Mouse (Mus musculus): ENCODE measurements around the gene Gys2. TPM values are rescaled to one million over a fixed set of nuclear protein-coding genes. Genes with fewer than 3 reads are reported as not detected.

Gys2 gene
- polyA plus RNA-seq, 1 experiment from 2014 or later: not detected

DNA sequence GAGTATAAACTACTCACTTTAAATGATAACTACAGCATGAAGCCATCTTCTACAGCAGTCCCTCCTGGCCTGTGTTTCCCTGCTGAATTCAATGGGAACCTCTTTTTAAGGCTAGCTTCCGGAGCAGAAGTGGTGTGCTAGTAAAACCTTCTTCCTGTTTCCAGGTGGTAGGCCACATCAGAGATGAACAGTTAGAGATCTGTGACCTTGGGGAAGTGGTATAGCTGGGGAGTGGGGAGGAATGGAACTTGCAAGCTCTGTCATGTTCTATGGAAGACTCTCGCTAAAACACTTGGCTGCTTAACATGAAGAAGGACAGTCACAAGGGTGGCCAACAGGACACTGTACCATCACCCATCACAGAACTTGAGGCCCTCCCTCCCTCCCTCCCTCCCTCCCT is 19.6 kb downstream of the Gys2 start:
- no peaks in the 10 kb centered on the region for H3K9me3 ChIP-seq
- ATAC-seq (ENCODE audit: insufficient number of reproducible peaks, insufficient read depth, low FRiP score, low TSS enrichment): no peak
- H3K27ac ChIP-seq: no peak overlapping the region
- WGBS: 81% methylated on average over 2 of the region's 2 CpGs
- no peak overlapping the region for H3K4me2 ChIP-seq (replicated peaks)
- H3K4me3 ChIP-seq: no peak overlapping the region
- no peaks in the 10 kb centered on the region for H3K27me3 ChIP-seq
- no peaks in the 10 kb centered on the region for H3K36me3 ChIP-seq
- H3K9ac ChIP-seq: no peak overlapping the region
- H3K4me1 ChIP-seq: no peaks in the 10 kb centered on the region

DNA sequence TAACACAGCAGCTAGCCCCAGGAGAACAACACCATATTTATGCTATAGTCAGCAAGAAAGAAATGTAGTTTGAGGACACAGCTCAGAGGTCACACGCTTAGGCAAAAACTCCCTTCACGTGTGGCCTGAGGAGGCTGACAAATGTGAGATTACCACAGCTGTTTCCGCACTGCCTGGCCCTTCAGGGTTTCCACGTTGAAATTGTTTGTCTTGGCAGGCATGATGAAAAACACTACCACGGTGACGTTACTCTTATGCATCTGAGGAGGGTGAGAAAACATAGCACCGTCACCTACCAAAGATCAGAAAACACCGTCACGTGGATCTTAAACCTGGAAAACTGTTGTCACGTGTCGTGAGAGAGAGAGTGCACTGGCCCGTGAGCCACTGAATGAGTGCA is 21.5 kb downstream of the Gys2 start:
- no peaks in the 10 kb centered on the region for H3K4me1 ChIP-seq
- no peak overlapping the region for H3K27ac ChIP-seq
- H3K36me3 ChIP-seq: no peaks in the 10 kb centered on the region
- no peak overlapping the region for H3K4me3 ChIP-seq
- no peaks in the 10 kb centered on the region for H3K9me3 ChIP-seq
- no peaks in the 10 kb centered on the region for H3K27me3 ChIP-seq
- H3K9ac ChIP-seq: no peak overlapping the region
- no peak overlapping the region for H3K4me2 ChIP-seq (replicated peaks)
- WGBS: 67% methylated on average over 12 of the region's 12 CpGs
- no peak for ATAC-seq (ENCODE audit: insufficient number of reproducible peaks, insufficient read depth, low FRiP score, low TSS enrichment)

DNA sequence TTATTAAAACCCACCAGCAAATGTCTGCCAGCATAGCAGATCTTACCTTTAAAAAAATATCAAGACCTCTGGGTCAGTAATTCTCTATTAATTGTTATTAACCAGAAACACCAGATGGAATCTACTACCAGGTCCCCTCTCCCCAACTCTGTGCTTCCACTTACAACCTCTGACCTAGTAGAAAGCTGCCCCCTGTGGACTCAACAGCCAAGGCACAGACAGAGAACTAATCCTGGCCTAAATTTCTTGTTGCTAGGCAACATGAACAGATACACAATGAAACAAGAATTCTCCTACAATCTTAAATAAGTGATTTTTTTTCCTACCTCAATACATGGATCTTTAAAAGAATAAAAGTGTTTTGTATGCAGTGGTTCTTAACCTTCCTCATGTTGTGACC is 43.8 kb downstream of the Gys2 start:
- H3K36me3 ChIP-seq: no peaks in the 10 kb centered on the region
- no peaks in the 10 kb centered on the region for H3K9me3 ChIP-seq
- H3K27me3 ChIP-seq: no peaks in the 10 kb centered on the region
- no peak overlapping the region for H3K4me3 ChIP-seq
- H3K4me1 ChIP-seq: no peaks in the 10 kb centered on the region
- ATAC-seq (ENCODE audit: insufficient number of reproducible peaks, insufficient read depth, low FRiP score, low TSS enrichment): no peak
- no peak overlapping the region for H3K4me2 ChIP-seq (replicated peaks)
- no peak overlapping the region for H3K9ac ChIP-seq
- H3K27ac ChIP-seq: no peak overlapping the region

DNA sequence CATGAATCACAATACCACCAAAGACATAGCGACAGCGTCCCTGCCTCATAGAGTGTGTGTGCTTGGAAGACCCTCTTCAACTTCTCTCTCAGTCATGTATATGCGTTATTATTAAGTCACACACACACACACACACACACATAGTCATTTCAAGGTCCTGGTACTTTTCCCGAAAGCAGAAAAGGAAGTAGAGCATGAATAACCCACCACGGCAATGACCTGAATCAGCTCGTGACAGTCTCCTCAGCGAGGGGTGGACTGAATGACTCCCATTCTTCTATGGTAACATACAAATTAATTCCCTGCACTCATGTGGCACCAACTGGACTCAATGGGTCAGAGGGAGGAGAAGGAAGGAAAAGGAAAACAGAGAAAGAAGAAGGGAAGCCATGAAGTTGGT is 47.9 kb downstream of the Gys2 start:
- no peak for ATAC-seq (ENCODE audit: insufficient number of reproducible peaks, insufficient read depth, low FRiP score, low TSS enrichment)
- H3K27me3 ChIP-seq: no peaks in the 10 kb centered on the region
- no peak overlapping the region for H3K27ac ChIP-seq
- H3K36me3 ChIP-seq: no peaks in the 10 kb centered on the region
- no peak overlapping the region for H3K4me3 ChIP-seq
- no peak overlapping the region for H3K4me2 ChIP-seq (replicated peaks)
- 78% methylated on average over 7 of the region's 7 CpGs for WGBS
- H3K9ac ChIP-seq: no peak overlapping the region
- H3K4me1 ChIP-seq: no peaks in the 10 kb centered on the region
- no peaks in the 10 kb centered on the region for H3K9me3 ChIP-seq

DNA sequence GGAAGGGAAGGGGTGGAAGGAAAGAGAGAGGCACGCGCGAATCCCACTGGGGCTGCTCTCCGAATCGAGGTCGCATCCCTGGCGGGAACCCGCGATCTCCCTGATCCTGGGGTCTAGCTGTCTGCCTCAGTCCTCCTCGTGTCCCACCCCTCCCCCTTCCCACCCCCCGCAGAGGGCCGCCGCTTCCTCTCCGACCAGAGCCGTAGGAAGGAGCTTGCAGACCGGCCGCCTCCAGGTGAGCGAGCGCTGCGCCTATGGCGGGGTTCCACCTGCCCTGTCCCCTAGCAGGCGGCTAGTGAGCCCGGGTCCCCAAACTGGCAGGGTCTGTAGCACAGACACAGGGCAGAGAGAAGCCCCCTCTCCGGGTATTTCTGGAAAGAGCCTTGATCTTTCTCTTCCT is 58.3 kb downstream of the Gys2 start:
- ATAC-seq (ENCODE audit: insufficient number of reproducible peaks, insufficient read depth, low FRiP score, low TSS enrichment): no peak
- WGBS: 0% methylated on average over 24 of the region's 24 CpGs
- H3K9ac ChIP-seq: no peak overlapping the region

DNA sequence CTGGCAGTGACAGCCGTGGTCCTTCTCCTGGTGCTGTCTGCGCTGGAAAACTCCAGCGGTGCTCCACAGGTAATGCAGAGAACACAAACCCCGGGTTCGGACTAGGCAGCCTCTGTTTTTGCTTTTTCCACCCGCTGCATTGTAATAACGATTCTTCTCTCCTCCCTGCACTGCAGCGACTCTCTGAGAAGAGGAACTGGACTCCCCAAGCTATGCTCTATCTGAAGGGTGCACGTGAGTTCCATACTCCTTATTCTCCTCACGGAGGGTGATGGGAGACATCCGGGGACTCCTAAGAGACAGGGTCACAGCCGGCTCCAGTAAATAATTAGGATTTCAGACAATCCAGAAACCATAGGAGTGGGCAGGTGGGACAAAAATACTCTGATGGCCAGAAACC is 59.1 kb downstream of the Gys2 start:
- WGBS: 10% methylated on average over 12 of the region's 12 CpGs
- H3K9me3 ChIP-seq: no peaks in the 10 kb centered on the region
- no peak overlapping the region for H3K4me3 ChIP-seq

More for the DNA sequence above, 58.3 kb downstream of the Gys2 start:
- H3K9me3 ChIP-seq: no peaks in the 10 kb centered on the region
- H3K4me3 ChIP-seq: peak overlapping the region; percentile 38
- H3K36me3 ChIP-seq: no peaks in the 10 kb centered on the region
- H3K27me3 ChIP-seq: peaks cover 26% of the 10 kb centered on the region
- H3K4me1 ChIP-seq: peaks cover 6% of the 10 kb centered on the region; the same call in 1 of the 2 replicates
- no peak overlapping the region for H3K27ac ChIP-seq
- peak overlapping the region; percentile 75 for H3K4me2 ChIP-seq (replicated peaks)

DNA sequence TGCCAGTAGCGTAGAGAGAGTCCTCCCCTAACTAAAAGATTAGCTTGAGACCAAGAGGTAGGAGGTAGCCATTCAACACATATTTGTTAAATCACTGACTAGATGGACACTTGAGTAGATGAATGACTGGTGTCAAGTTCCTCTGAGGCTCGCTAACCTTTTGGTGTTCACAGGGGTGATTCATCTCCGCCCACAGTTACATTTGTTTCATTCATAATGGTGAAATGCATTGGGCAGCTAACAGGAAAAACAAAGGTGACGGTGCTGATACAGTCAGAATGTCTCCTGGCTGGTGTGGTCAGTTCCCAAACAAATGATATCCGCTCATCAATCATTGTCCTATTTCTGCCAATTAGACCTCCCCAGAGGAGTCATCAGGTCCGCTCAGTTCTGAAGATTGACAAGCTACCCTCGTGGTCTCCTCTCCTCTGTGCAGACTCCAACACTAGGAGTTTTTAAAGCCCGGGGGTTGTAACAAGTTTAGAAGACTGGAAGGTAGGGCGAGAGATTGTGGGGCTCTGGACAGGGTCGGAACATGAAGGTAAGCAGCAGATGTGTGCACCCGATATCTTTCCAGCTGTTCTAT is 59.9 kb downstream of the Gys2 start, which contains the start of gene Spx:
TSS of gene Spx (plus strand) at position 536 of the 586 bp plus-strand sequence.
- H3K4me3 ChIP-seq: peak within 1 kb of the TSS; percentile 38
- ATAC-seq (ENCODE audit: insufficient number of reproducible peaks, insufficient read depth, low FRiP score, low TSS enrichment): no peak
- H3K4me1 ChIP-seq: peaks cover 6% of the 10 kb centered on the region; the same call in 1 of the 2 replicates
- no peaks in the 10 kb centered on the region for H3K9me3 ChIP-seq
- 67% methylated on average over 11 of the region's 11 CpGs for WGBS
- no peak within 1 kb of the TSS for H3K27ac ChIP-seq
- H3K4me2 ChIP-seq (replicated peaks): peak within 1 kb of the TSS; percentile 75
- H3K9ac ChIP-seq: no peak within 1 kb of the TSS
- H3K36me3 ChIP-seq: no peaks in the 10 kb centered on the region
- H3K27me3 ChIP-seq: peaks cover 26% of the 10 kb centered on the region

More for the DNA sequence above, 59.1 kb downstream of the Gys2 start:
- peak overlapping the region; percentile 75; the same call in 1 of the 2 replicates for H3K4me2 ChIP-seq (replicated peaks)
- no peak overlapping the region for H3K27ac ChIP-seq
- ATAC-seq (ENCODE audit: insufficient number of reproducible peaks, insufficient read depth, low FRiP score, low TSS enrichment): no peak
- peaks cover 6% of the 10 kb centered on the region; the same call in 1 of the 2 replicates for H3K4me1 ChIP-seq
- H3K36me3 ChIP-seq: no peaks in the 10 kb centered on the region
- H3K9ac ChIP-seq: no peak overlapping the region
- H3K27me3 ChIP-seq: peaks cover 26% of the 10 kb centered on the region

DNA sequence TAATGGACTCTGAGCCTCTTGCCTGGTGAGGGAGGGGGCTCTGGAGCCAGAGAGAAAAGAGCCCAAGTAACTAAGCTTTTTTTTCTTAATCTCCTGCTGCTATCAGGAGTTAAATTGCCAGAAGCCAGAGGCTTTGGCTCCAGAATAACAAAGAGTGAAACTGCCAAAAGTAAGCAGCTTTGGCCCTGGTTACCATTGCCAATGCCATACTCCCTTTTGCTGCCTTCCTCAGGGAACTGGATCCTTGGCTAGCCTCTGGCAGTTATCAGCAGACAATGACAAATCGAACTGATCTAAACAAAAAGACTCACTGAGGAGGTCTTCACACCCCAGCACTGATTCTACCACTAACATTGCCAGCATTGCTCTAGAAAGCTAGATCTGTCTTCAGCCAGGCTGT is 61.8 kb downstream of the Gys2 start:
- H3K4me1 ChIP-seq: peaks cover 6% of the 10 kb centered on the region; the same call in 1 of the 2 replicates
- H3K9ac ChIP-seq: no peak overlapping the region
- peaks cover 26% of the 10 kb centered on the region for H3K27me3 ChIP-seq
- H3K36me3 ChIP-seq: no peaks in the 10 kb centered on the region
- WGBS: 24% methylated on average over 1 of the region's 1 CpGs
- no peak for ATAC-seq (ENCODE audit: insufficient number of reproducible peaks, insufficient read depth, low FRiP score, low TSS enrichment)
- H3K4me2 ChIP-seq (replicated peaks): no peak overlapping the region
- no peaks in the 10 kb centered on the region for H3K9me3 ChIP-seq
- H3K27ac ChIP-seq: no peak overlapping the region
- no peak overlapping the region for H3K4me3 ChIP-seq

DNA sequence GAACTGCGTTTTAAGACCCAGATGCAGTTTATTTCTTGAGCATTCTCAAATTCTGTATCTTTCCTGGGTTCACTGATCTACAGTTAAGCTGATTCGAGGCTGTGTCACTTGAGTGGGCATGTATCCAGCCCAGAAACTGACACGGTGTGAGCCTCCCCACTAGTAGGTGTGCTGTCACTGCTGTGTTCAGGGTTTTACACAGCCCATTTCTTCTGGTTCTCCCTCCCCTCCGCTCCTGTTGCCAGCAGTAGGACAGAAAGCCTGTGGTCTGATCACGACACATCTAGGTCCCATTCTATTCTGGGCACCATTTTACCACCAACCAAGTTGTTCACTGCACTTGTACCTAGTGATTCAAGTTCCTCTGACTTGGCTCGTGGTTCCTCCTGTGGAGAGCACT is 77.2 kb downstream of the Gys2 start:
- no peak overlapping the region for H3K4me3 ChIP-seq
- no peaks in the 10 kb centered on the region for H3K4me1 ChIP-seq
- ATAC-seq (ENCODE audit: insufficient number of reproducible peaks, insufficient read depth, low FRiP score, low TSS enrichment): no peak
- H3K4me2 ChIP-seq (replicated peaks): no peak overlapping the region
- H3K27ac ChIP-seq: no peak overlapping the region
- H3K27me3 ChIP-seq: no peaks in the 10 kb centered on the region
- no peaks in the 10 kb centered on the region for H3K9me3 ChIP-seq
- H3K36me3 ChIP-seq: peaks cover 39% of the 10 kb centered on the region
- WGBS: 91% methylated on average over 6 of the region's 6 CpGs
- H3K9ac ChIP-seq: no peak overlapping the region

DNA sequence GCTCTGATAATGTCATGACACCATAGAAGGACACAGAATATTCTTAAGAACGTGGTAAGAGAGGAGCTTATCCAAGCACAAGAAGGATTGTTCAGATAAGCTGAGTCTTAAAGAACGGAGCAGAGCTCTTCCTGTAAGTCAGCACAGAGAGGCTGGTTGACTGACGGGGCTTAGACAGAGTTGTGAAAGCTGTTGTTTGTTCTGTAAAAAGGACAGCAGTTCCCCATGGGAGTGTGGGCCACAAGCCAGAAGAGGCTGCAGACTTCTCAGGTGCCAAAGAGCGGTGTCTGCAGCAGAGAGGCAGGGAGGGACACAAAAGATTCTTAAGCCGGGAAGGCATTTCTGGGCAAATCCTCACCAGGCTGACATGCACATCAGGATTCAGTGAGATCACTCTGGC is 78.2 kb downstream of the Gys2 start:
- H3K4me1 ChIP-seq: no peaks in the 10 kb centered on the region
- H3K27ac ChIP-seq: no peak overlapping the region
- whole genome bisulfite sequencing: 90% methylated on average over 5 of the region's 5 CpGs
- no peaks in the 10 kb centered on the region for H3K27me3 ChIP-seq
- H3K9me3 ChIP-seq: no peaks in the 10 kb centered on the region
- peaks cover 34% of the 10 kb centered on the region for H3K36me3 ChIP-seq
- no peak overlapping the region for H3K4me3 ChIP-seq
- no peak overlapping the region for H3K4me2 ChIP-seq (replicated peaks)
- ATAC-seq (ENCODE audit: insufficient number of reproducible peaks, insufficient read depth, low FRiP score, low TSS enrichment): no peak
- no peak overlapping the region for H3K9ac ChIP-seq

DNA sequence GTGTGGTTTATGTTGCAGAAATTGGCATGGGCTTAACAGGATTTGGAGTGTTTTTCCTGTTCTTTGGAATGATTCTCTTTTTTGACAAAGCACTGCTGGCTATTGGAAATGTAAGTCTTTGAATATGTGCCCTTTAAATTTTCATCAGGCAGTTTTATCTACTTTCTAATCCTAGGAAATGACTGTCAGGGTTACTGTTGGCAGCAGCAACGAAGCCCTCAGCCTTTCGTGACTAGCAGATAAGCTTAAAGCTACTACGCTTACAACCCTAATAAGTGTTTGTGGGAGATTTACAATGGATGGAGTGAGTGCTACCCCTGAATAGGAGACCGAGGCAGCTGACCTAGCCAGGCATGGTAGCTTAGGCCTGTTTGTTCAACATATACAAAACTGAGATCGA is 80.6 kb downstream of the Gys2 start:
- 94% methylated on average over 5 of the region's 5 CpGs for whole genome bisulfite sequencing
- Histone ChIP-seq H3K9ac (no peak overlapping the region), H3K4me3 (no peak overlapping the region), H3K9me3 (no peaks in the 10 kb centered on the region), H3K36me3 (peaks cover 34% of the 10 kb centered on the region), H3K27me3 (no peaks in the 10 kb centered on the region), H3K4me1 (peaks cover 12% of the 10 kb centered on the region; the same call in 1 of the 2 replicates), H3K27ac (no peak overlapping the region), H3K4me2 (replicated peaks) (no peak overlapping the region)
- ATAC-seq (ENCODE audit: insufficient number of reproducible peaks, insufficient read depth, low FRiP score, low TSS enrichment): no peak

DNA sequence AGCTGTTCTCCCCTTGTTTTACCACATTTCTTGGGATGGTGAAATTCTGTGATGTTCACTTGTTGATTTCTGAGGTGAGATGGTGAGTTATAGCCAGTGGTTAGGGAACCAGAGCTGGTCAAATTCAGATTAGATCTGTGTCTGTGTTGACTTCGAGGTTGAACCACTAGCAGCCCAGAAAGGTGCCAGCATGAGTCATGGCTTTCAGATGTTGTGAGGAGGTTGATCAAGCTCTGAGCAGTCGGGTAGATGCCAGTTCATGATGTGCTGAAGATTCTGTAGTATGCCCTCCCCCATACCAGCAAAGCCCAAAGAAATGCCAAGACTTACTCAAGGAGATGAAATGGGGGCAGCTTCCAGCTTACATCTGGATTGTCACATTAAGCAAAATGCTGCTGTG is 83.8 kb downstream of the Gys2 start:
- peaks cover 9% of the 10 kb centered on the region; the same call in 1 of the 2 replicates for H3K36me3 ChIP-seq
- no peaks in the 10 kb centered on the region for H3K9me3 ChIP-seq
- ATAC-seq (ENCODE audit: insufficient number of reproducible peaks, insufficient read depth, low FRiP score, low TSS enrichment): no peak
- H3K9ac ChIP-seq: no peak overlapping the region
- H3K4me3 ChIP-seq: no peak overlapping the region
- peaks cover 12% of the 10 kb centered on the region; the same call in 1 of the 2 replicates for H3K4me1 ChIP-seq
- 82% methylated on average over 2 of the region's 2 CpGs for WGBS
- no peak overlapping the region for H3K27ac ChIP-seq
- H3K4me2 ChIP-seq (replicated peaks): no peak overlapping the region; the same call in 1 of the 2 replicates
- no peaks in the 10 kb centered on the region for H3K27me3 ChIP-seq

Data from embryonic facial prominence, embryonic 12.5 days (tissue).